Mouse (Mus musculus) limb, embryonic 11.5 days (tissue): ENCODE measurements around the gene Eral1. TPM values are rescaled to one million over a fixed set of nuclear protein-coding genes. Genes with fewer than 3 reads are reported as not detected.
A peak's percentile ranks its signal among the peaks of the same experiment; 100 is the strongest.

ENCODE experiments used
- ATAC-seq: fragments of 200-750 bp; cut with Nextera tagmentation; 2 replicates; pipeline ENCODE4 v1.8.0; 2017; ENCODE audit warnings: low read depth; ENCODE audit not compliant: insufficient number of reproducible peaks, low FRiP score, low TSS enrichment
- DNase-seq: peaks from one replicate; pipeline ENCODE4 v3.0.0-alpha.2; 2015; ENCODE audit warnings: low spot score
- H3K27ac ChIP-seq: fragments of 300-500 bp; sonication (generic); replicated peaks from 2 replicates; pipeline ENCODE4 v1.5.1; 2014; ENCODE audit warnings: low read depth, mild to moderate bottlenecking, low read length
- H3K27me3 ChIP-seq: fragments of 300-500 bp; sonication (generic); 2 replicates; pipeline ENCODE4 v1.6.1; 2014; ENCODE audit warnings: mild to moderate bottlenecking, low read length, mixed read lengths; ENCODE audit not compliant: control insufficient read depth, insufficient read depth
- H3K36me3 ChIP-seq: fragments of 300-500 bp; sonication (generic); 2 replicates; pipeline ENCODE4 v1.6.1; 2014; ENCODE audit warnings: mild to moderate bottlenecking, low read length, moderate library complexity, mixed read lengths; ENCODE audit not compliant: control insufficient read depth, insufficient read depth
- H3K4me1 ChIP-seq: fragments of 300-500 bp; sonication (generic); 2 replicates; pipeline ENCODE4 v1.6.1; 2014; ENCODE audit warnings: low read length, mixed read lengths; ENCODE audit not compliant: control insufficient read depth, insufficient read depth
- H3K4me2 ChIP-seq: fragments of 300-500 bp; sonication (generic); 2 replicates; pipeline ENCODE4 v1.6.1; 2014; ENCODE audit warnings: low read depth, mild to moderate bottlenecking, moderate library complexity; ENCODE audit not compliant: severe bottlenecking
- H3K4me3 ChIP-seq: fragments of 300-500 bp; sonication (generic); 2 replicates; pipeline ENCODE4 v1.5.1; 2014; ENCODE audit warnings: low read depth, low read length
- H3K9ac ChIP-seq: fragments of 300-500 bp; sonication (generic); 2 replicates; pipeline ENCODE4 v1.6.1; 2014; ENCODE audit warnings: mild to moderate bottlenecking, low read length
- H3K9me3 ChIP-seq: fragments of 300-500 bp; sonication (generic); 2 replicates; pipeline ENCODE4 v1.6.1; 2016; ENCODE audit warnings: low read length; ENCODE audit not compliant: control insufficient read depth
- WGBS: fragments of 180-500 bp; shearing (Covaris S2); extraction: QIAGEN DNeasy Blood & Tissue Kit; methylation state at CpG from one replicate; pipeline ENCODE4 v1.1.7; 2014; 5-methylcytosine and 5-hydroxymethylcytosine counted together
- microRNA counts: library from miRNA; unstranded; fragments of <30 nt; microRNA quantifications from one replicate; lab custom pipeline; 2016
- microRNA-seq: library from miRNA; unstranded; fragments of <30 nt; microRNA quantifications from one replicate; pipeline ENCODE4, GENCODE M21; 2016
- polyA plus RNA-seq: library from polyadenylated mRNA; unstranded; fragments of >200 nt; fragmentation: Nextera tagmentation; extraction: Ambion mirVana; gene quantifications from 2 replicates; pipeline ENCODE4 v1.2.1, GENCODE M21; 2014

Eral1 gene
- polyA plus RNA-seq, 1 experiment from 2014 or later, result 44.3 TPM

GRCm38 (mm10) chr11:78031389-78031788, 48.8 kb downstream of the Eral1 start:
- H3K9me3 ChIP-seq, result no peaks in the 10 kb centered on the region
- WGBS, result 39% methylated on average over 6 of the region's 6 CpGs
- H3K4me1 ChIP-seq, result peaks cover 4% of the 10 kb centered on the region; the same call in 1 of the 2 replicates
- H3K4me2 ChIP-seq, result peak overlapping the region; percentile 80
- H3K27ac ChIP-seq, result no peak overlapping the region; the same call in 1 of the 2 replicates
- H3K27me3 ChIP-seq, result no peaks in the 10 kb centered on the region
- no peak for DNase-seq
- ATAC-seq, result 0 out of 2 replicates have a peak, but pooled peaks have one; percentile 5
- H3K36me3 ChIP-seq, result peaks cover 18% of the 10 kb centered on the region
- no peak overlapping the region for H3K4me3 ChIP-seq
- H3K9ac ChIP-seq, result no peak overlapping the region

DNA sequence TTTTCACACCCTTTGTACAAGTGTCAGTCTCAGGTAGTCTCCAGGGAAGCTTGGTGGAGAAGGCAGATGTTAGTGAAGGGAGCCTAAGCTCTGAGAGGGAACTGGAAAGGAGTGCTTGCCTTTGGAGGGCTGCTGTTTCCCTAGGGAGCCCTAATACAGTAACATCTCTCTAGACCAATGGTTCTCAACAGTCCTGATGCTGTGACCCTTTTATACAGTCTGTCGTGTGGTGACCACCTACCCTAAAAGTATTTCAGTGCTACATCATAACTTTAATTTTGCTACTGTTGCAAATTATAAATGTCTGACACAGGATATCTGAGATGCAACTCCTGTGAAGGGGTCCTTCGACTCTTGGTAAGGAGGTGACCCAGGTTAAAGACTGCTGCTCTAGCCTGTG, 49.6 kb downstream of the Eral1 start:
- no peak for ATAC-seq
- Histone ChIP-seq H3K9ac (no peak overlapping the region), H3K27ac (no peak overlapping the region), H3K9me3 (no peaks in the 10 kb centered on the region), H3K4me3 (no peak overlapping the region), H3K4me1 (peaks cover 4% of the 10 kb centered on the region; the same call in 1 of the 2 replicates), H3K36me3 (peaks cover 23% of the 10 kb centered on the region), H3K4me2 (no peak overlapping the region), H3K27me3 (no peaks in the 10 kb centered on the region)
- DNase-seq, result no peak
- WGBS, result 63% methylated on average over 2 of the region's 2 CpGs

GRCm38 (mm10) chr11:78029240-78029639, 50.9 kb downstream of the Eral1 start:
- ATAC-seq (no peak), DNase-seq (no peak)
- peaks cover 29% of the 10 kb centered on the region for H3K36me3 ChIP-seq
- peaks cover 4% of the 10 kb centered on the region; the same call in 1 of the 2 replicates for H3K4me1 ChIP-seq
- WGBS, result 87% methylated on average over 8 of the region's 8 CpGs
- H3K27ac ChIP-seq, result no peak overlapping the region
- H3K27me3 ChIP-seq, result no peaks in the 10 kb centered on the region
- H3K9ac ChIP-seq, result no peak overlapping the region
- no peak overlapping the region for H3K4me3 ChIP-seq
- H3K4me2 ChIP-seq, result no peak overlapping the region
- H3K9me3 ChIP-seq, result no peaks in the 10 kb centered on the region

DNA sequence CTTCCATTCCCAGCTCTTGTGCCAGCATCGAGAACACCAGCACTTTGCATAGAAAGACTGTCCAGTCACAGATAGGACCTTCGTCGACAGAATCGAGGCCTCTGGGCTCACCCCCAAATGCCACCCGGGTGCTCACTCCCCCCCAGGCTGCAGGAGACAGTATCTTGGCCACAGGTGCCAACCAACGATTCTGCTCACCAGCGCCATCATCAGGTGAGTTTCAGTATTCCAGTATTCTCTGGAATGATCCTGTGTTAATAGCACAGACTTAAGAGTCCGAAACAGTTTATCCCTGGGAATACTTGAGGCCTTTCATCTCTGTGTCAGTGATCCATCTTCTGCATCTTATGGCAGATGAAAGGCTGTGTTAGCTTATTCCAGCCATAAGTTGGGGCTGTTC, 56.6 kb downstream of the Eral1 start:
- H3K27me3 ChIP-seq, result no peaks in the 10 kb centered on the region
- no peak overlapping the region for H3K4me3 ChIP-seq
- no peaks in the 10 kb centered on the region for H3K9me3 ChIP-seq
- no peaks in the 10 kb centered on the region for H3K4me1 ChIP-seq
- no peak overlapping the region for H3K27ac ChIP-seq
- DNase-seq (peak; percentile 57), ATAC-seq (no peak)
- 86% methylated on average over 8 of the region's 8 CpGs for whole genome bisulfite sequencing
- no peak overlapping the region for H3K4me2 ChIP-seq
- H3K9ac ChIP-seq, result no peak overlapping the region
- H3K36me3 ChIP-seq, result peaks cover 48% of the 10 kb centered on the region

MicroRNAs within 50 kb of the gene (microRNA counts, 519-probe panel; counts per million panel counts)
- microRNA mmu-miR-144 (lab: Ali Mortazavi, UCI) (4,587 counts per million, percentile 72 among the panel's probes with 10 or more counts), microRNA mmu-miR-451 (lab: Ali Mortazavi, UCI) (2,649 counts per million, percentile 26 among the panel's probes with 10 or more counts)

Small RNA genes lying within 50 kb of the gene (microRNA-seq; reads per million reads assigned to microRNA genes)
- gene Mir144, result 32.3 reads per million, percentile 35 among the genes with 10 or more reads in this experiment
- not detected for gene Mir451a
- not detected for gene Mir451b

Other genes starting within 250 kb of the Eral1 start
- 0.30 and 0.72 TPM in 2 replicates for gene Pipox, start 186.3 kb downstream of the Eral1 start, polyA plus RNA-seq
- 0.10 and 0.23 TPM in 2 replicates for gene Sez6, start 149.6 kb downstream of the Eral1 start, polyA plus RNA-seq
- gene Phf12, start 97.6 kb downstream of the Eral1 start, polyA plus RNA-seq, result 19.6 and 21.1 TPM in 2 replicates
- 19.1 and 19.3 TPM in 2 replicates for gene Dhrs13, start 48.1 kb downstream of the Eral1 start, polyA plus RNA-seq
- gene Flot2, start 42.5 kb downstream of the Eral1 start, polyA plus RNA-seq, result 48.7 and 49.5 TPM in 2 replicates
- gene Fam222b, start 14.3 kb upstream of the Eral1 start, polyA plus RNA-seq, result 21.8 and 24.6 TPM in 2 replicates
- gene Traf4, start 85.2 kb upstream of the Eral1 start, polyA plus RNA-seq, result 92.6 and 114 TPM in 2 replicates
- 15.0 and 15.5 TPM in 2 replicates for gene Nek8, start 96.3 kb upstream of the Eral1 start, polyA plus RNA-seq
- gene Tlcd1, start 96.3 kb upstream of the Eral1 start, polyA plus RNA-seq, result 8.7 and 10.4 TPM in 2 replicates
- 1,529 and 1,574 TPM in 2 replicates for gene Rpl23a, start 103.2 kb upstream of the Eral1 start, polyA plus RNA-seq
- gene Rab34, start 108.0 kb upstream of the Eral1 start, polyA plus RNA-seq, result 142 and 144 TPM in 2 replicates
- gene Proca1, start 113.0 kb upstream of the Eral1 start, polyA plus RNA-seq, result 0.84 and 1.3 TPM in 2 replicates
- gene Sdf2, start 165.4 kb upstream of the Eral1 start, polyA plus RNA-seq, result 44.0 and 44.9 TPM in 2 replicates
- gene Supt6, start 165.6 kb upstream of the Eral1 start, polyA plus RNA-seq, result 30.8 and 34.1 TPM in 2 replicates
- 71.5 and 72.6 TPM in 2 replicates for gene 2610507B11Rik, start 181.4 kb upstream of the Eral1 start, polyA plus RNA-seq
- 0.09 and 0.16 TPM in 2 replicates for gene BC030499, start 210.5 kb upstream of the Eral1 start, polyA plus RNA-seq
- gene Spag5, start 221.1 kb upstream of the Eral1 start, polyA plus RNA-seq, result 65.6 and 72.4 TPM in 2 replicates
- gene Aldoc, start 242.6 kb upstream of the Eral1 start, polyA plus RNA-seq, result 3.6 and 8.5 TPM in 2 replicates
- gene Pigs, start 248.0 kb upstream of the Eral1 start, polyA plus RNA-seq, result 69.2 and 70.2 TPM in 2 replicates